Mouse (Mus musculus): ENCODE results near the gene Zfp953. TPM values are rescaled to one million over a fixed set of nuclear protein-coding genes. Genes with fewer than 3 reads are reported as not detected.

Zfp953 gene
- 0.16 and 0.50 TPM in 2 replicates for polyA plus RNA-seq (2012; rRNA removed; ENCODE audit: low replicate concordance)

DNA sequence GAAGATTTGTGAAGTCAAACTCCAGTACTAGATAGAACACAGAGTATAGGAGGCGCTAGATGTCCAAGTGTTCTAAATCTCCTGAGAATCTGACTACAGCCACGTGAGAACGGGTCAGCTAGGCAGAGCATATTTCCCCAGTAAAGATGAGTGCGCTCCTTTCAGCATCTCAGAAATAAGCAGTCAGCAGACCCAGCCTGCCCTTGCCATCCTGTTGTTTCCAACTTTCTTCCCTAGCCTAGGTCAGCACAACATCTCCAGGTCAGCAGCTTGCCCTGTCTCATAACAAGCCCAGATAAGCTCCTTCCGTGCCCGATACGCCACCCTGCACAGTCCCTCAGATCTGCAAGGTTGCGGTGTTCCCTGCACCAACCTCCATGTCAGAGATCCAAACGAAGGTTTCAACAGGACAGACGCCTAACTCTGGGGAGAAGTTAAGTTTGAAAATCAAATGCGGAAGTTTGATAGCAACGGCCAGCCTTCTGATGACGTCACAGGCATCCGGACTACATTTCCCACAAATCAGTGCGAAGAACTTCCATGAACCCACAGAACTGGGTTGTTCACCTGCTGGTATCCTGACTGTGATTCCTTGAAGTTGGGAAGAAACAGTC, at the start of gene Zfp953, which contains the start of gene Gm28044:
TSS of gene Zfp953 (minus strand) at position 475 of the 614 bp plus-strand sequence.
TSS of gene Gm28044 (minus strand) at position 406 of the 614 bp plus-strand sequence.

GRCm38 (mm10) chr13:67399183-67399903, 38.9 kb upstream of the Zfp953 start, which contains the start of gene Zfp429:
Gene Zfp429 (minus strand): TSS chr13:67399819.

GRCm38 (mm10) chr13:67375050-67375911, 14.9 kb upstream of the Zfp953 start, which contains the start of the genes Gm28041 and Zfp456:
Gene Gm28041 (minus strand): TSS chr13:67375733.
Gene Zfp456 (minus strand): TSS chr13:67375810.

DNA sequence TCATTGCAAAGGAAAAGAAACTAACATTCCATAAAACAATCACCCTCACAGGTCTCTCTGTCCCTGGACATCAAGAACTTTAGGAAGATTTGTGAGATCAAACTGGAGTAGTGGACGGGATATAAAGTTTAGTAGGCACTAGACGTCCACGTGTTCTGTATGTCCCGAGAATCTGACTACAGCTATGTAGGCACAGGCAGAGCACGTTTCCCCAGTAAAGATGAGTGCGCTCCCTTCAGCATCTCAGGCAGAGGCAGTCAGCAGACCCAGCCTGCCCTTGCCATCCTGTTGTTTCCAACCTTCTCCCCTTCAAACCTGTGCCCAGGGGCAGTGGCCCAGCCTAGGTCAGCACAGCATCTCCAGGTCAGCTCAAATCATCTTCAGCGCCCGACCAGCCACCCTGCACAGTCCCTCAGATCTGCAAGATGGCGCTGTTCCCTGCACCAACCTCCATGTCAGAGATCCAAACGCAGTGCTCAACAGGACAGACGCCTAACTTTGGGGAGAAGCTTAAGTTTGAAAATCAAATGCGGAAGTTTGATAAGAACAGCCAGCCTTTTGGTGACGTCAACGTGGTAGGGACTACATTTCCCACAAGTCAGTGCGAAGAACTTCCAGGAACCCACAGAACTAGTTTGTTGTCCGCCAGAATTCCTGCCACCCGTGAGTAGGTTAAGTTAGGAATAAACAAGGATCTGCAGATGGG, 28.2 kb downstream of the Zfp953 start, which contains the start of gene Zfp595:
TSS of gene Zfp595 (minus strand) at position 552 of the 706 bp plus-strand sequence.

GRCm38 (mm10) chr13:67305822-67306672, 54.4 kb downstream of the Zfp953 start, which contains the start of gene Zfp457:
Gene Zfp457 (minus strand): TSS chr13:67306485.

Other genes with a start within 250 kb of the Zfp953 start
- gene Rslcan18, start 244.3 kb downstream of the Zfp953 start, polyA plus RNA-seq (2012; rRNA removed; ENCODE audit: low replicate concordance) = 0.11 and 0.14 TPM in 2 replicates
- 0.13 and 0.37 TPM in 2 replicates for gene Zfp759, start 238.9 kb downstream of the Zfp953 start, polyA plus RNA-seq (2012; rRNA removed; ENCODE audit: low replicate concordance)
- gene Rsl1, start 187.4 kb downstream of the Zfp953 start, polyA plus RNA-seq (2012; rRNA removed; ENCODE audit: low replicate concordance) = 2.2 and 5.0 TPM in 2 replicates
- gene Zfp455, start 166.1 kb downstream of the Zfp953 start, polyA plus RNA-seq (2012; rRNA removed; ENCODE audit: low replicate concordance) = 0.16 and 0.57 TPM in 2 replicates
- 0.30 and 0.60 TPM in 2 replicates for gene Zfp458, start 82.1 kb downstream of the Zfp953 start, polyA plus RNA-seq (2012; rRNA removed; ENCODE audit: low replicate concordance)
- 1.1 and 2.2 TPM in 2 replicates for gene Zfp457, start 54.1 kb downstream of the Zfp953 start, polyA plus RNA-seq (2012; rRNA removed; ENCODE audit: low replicate concordance)
- gene Zfp595, start 28.0 kb downstream of the Zfp953 start, polyA plus RNA-seq (2012; rRNA removed; ENCODE audit: low replicate concordance) = 0.55 and 1.7 TPM in 2 replicates
- gene Gm28044, start 69 bp downstream of the Zfp953 start, polyA plus RNA-seq (2012; rRNA removed; ENCODE audit: low replicate concordance) = 0.34 TPM in 1 of 2 replicates, not detected in the other
- 0.24 TPM in 1 of 2 replicates, not detected in the other for gene Gm28041, start 15.1 kb upstream of the Zfp953 start, polyA plus RNA-seq (2012; rRNA removed; ENCODE audit: low replicate concordance)
- 0.18 and 0.37 TPM in 2 replicates for gene Zfp456, start 15.2 kb upstream of the Zfp953 start, polyA plus RNA-seq (2012; rRNA removed; ENCODE audit: low replicate concordance)
- gene Zfp429, start 39.2 kb upstream of the Zfp953 start, polyA plus RNA-seq (2012; rRNA removed; ENCODE audit: low replicate concordance) = 2.3 and 4.4 TPM in 2 replicates
- 0.24 and 0.75 TPM in 2 replicates for gene Zfp459, start 60.8 kb upstream of the Zfp953 start, polyA plus RNA-seq (2012; rRNA removed; ENCODE audit: low replicate concordance)
- gene Zfp874a, start 91.0 kb upstream of the Zfp953 start, polyA plus RNA-seq (2012; rRNA removed; ENCODE audit: low replicate concordance) = 0.55 and 4.1 TPM in 2 replicates
- 2.1 and 5.1 TPM in 2 replicates for gene Zfp874b, start 123.7 kb upstream of the Zfp953 start, polyA plus RNA-seq (2012; rRNA removed; ENCODE audit: low replicate concordance)
- gene Zfp58, start 139.9 kb upstream of the Zfp953 start, polyA plus RNA-seq (2012; rRNA removed; ENCODE audit: low replicate concordance) = 0.27 and 1.2 TPM in 2 replicates
- gene Gm26965, start 165.5 kb upstream of the Zfp953 start, polyA plus RNA-seq (2012; rRNA removed; ENCODE audit: low replicate concordance) = not detected in 2 replicates
- 18.0 and 34.5 TPM in 2 replicates for gene Zfp87, start 165.6 kb upstream of the Zfp953 start, polyA plus RNA-seq (2012; rRNA removed; ENCODE audit: low replicate concordance)
- 1.9 and 2.3 TPM in 2 replicates for gene Zfp748, start 193.2 kb upstream of the Zfp953 start, polyA plus RNA-seq (2012; rRNA removed; ENCODE audit: low replicate concordance)
- 0.22 and 0.85 TPM in 2 replicates for gene Zfp729b, start 249.1 kb upstream of the Zfp953 start, polyA plus RNA-seq (2012; rRNA removed; ENCODE audit: low replicate concordance)

All from mammary gland, adult 2 months (tissue).